Mouse (Mus musculus): ENCODE measurements around the gene Glo1.
A peak's percentile ranks its signal among the peaks of the same experiment; 100 is the strongest.

Gene Glo1

DNA sequence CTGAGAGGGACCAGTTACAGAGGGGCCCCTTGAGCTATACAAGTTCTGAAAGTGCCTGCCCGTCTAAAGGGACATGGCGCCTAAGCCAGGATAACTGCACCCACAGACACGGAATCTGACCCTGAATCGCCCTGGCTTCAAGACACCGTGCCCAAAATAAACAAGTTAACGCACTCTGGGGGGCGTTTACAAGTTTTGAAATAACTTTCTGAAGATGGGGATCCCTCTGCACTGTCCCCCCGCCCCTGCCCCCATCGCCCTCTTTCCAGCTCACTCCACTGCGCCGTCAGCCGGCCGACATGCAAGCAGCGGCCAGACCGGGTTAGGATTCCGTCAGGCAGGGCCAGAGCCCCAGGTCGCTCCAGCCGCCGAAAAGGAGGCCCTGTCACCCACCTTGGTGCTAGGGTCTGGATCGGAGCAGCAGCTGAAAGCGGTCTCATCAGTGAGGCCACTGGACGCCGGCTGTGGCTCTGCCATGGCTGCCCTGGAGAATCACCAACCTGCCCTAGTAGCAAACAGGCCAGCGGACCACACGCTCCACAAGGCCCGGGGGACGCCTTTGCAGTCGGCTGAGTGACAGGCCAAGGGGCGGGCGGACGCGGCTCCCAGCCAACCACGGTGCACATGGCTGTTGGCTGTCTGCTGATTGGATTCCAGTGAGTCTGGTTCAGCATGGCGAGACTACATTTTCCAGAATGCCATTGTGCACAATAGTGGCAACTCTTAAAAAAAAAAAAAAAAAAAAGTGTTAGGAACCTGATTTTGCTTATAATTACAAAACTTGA, 14.4 kb downstream of the Glo1 start:
- peak; percentile 100 for DNase-seq (ENCODE audit: low spot score)

DNA sequence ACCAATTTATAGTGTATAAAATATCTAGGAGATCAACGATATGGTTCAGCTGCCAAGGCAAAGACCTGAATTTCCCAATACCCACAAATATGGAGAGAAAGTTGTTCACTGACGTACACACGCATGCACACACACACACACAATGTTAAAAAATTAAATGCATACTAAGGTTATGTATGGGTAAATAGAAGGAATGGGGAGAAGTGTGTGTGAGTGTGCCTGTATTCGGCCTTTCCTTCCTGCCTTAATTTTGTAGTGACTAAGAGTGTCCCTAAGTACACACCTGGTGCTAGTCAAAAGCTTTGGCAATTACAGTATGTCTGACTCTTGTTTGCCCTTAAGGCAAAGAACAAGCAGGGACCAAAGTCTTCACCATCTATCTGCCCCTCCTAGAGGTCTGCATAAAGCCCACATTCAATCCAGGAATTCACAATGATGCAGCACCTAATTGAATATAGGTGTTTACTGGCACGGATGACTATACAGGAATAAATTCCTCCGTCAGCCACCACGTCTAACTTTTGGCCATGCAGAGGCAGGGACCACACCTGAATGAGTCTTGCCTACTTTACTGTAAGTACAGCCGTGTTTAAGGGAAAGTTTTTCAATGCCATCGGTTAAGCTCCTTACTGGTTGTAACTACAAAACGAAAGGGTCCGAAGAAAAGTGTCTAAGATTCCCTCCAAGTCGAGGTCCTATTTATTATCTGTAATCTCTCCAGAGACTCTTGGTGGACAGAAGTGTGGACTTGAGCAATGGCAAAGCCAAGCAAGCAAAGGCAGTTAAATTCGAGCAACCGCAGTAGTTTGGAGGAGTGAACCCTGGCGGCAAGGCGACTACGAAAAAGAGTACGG, 15.2 kb downstream of the Glo1 start:
- DNase-seq (ENCODE audit: low spot score) = peak; percentile 20

- no peak for DNase-seq (ENCODE audit: low spot score)
Observed at GRCm38 (mm10) chr17:30610739-30611138, 15.9 kb downstream of the Glo1 start.

- no peak for DNase-seq (ENCODE audit: low spot score)
Observed at GRCm38 (mm10) chr17:30609980-30610307, 16.7 kb downstream of the Glo1 start.

DNA sequence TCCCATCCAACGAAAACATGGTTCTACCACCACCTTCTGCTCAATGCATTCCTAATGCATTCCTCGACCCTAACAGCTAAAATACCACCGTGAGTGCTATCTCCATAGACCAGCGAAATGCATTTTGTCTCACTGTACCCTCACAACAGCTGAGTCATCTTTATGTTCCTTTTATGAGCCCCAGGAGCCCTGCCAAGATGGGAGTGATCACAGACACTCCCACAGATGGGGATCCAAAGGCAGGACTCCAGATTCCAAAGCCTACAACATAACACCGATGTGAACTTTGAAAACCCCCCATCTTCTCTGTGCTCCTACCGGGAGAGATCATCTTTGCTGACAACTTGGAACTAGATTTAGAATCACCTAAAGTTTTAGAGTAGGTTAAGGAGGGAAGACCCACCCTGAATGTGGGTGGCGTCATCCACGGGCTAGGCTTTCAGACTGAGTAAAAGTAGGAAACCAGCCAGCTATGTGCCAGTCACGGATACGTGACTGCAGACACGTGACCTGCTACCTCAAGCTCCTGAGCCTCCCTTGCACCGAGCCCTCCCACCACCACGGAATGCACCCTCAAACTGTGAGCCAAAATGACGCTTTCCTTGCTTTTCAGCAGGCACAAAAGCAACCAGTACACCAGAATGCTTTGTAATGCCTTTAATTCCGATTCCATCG, 17.2 kb downstream of the Glo1 start:
- peak; percentile 21 for DNase-seq (ENCODE audit: low spot score)

DNA sequence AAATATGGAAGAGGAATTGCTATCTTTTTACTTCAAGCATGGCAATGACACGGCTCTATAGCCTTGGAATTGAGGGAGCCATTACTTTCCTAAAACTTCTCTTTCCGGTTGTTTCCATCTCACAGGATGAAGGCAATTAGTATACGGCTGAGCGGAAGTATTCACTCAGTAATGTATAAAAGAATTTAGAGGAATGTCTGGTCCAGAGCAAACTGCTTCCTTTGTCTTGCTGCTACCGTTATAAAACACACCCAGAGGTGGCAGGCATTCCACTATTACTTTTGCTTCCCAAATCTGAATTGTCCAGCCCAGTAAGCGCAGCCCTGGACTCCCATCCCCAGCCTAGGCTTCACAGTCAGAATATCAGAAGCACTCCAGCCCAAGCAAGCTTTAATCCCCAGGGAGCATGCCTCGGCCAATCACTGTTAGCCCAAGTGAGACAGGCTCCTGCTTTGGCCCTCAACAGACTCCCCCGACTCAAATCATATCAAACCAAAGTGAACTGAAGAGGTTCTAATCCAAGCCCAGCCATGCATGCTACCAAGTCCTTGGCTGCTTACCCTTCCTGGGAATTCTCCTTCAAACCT, 18.7 kb downstream of the Glo1 start:
- DNase-seq (ENCODE audit: low spot score) = no peak

DNA sequence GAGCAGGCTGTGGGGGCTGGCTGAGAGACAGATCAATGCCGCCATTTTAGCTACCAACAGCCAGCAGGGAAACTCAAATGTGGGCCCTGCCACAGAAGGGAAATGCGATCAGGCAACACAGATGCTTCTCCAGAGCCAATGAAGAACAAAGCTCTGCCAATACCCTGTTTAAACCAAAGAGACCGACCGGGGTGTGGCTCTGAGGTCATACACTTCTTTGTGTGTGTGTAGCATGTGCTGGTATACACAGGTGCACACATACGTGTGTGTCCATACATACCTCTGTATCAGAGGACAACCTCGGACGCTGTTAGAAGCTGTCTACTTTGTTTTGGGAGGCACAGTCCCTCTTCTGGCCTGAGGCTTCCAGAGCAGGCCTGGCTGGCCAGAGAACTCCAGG, 19.3 kb downstream of the Glo1 start:
- no peak for DNase-seq (ENCODE audit: low spot score)

DNA sequence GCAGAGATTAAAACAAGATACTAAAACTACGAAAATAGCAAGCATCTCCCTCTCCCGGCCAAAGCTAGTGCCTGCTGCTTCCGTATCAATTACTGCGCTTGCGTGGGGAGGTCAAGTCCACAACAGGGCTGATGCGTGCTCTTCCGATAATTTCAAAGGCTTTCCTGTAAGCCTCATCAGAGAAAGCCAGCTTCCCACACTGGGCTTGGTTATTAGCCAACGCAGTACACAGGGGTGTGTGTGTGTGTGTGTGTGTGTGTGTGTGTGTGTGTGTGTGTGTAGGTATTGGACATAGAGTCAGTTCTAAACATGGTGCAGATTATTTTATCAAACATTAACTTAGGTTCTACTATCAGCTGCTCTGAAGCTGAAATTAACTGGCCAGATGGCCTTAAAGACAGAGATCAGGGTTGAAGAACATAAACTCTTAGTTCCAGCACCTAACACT, 20.0 kb downstream of the Glo1 start:
- DNase-seq (ENCODE audit: low spot score) = no peak

DNA sequence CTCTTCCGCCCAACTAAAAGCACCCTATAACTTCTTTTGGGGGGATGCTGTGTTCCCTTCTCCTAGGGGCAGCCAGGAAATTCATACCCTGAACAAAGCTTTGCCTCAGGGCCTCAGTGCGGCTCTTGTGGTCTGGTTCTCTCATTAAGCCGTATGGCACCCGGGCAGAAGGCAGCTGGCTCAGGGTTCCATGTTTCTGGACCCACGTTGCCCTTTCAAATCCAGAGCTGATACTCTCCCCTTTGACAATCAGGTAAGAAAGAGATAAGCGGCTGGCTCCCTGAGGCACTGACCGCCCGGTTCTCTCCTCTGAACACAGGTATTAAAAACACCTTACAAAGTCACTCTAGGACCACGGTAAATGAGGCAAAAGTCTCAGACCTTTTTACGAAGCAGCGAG, 20.5 kb downstream of the Glo1 start:
- DNase-seq (ENCODE audit: low spot score) = no peak

DNA sequence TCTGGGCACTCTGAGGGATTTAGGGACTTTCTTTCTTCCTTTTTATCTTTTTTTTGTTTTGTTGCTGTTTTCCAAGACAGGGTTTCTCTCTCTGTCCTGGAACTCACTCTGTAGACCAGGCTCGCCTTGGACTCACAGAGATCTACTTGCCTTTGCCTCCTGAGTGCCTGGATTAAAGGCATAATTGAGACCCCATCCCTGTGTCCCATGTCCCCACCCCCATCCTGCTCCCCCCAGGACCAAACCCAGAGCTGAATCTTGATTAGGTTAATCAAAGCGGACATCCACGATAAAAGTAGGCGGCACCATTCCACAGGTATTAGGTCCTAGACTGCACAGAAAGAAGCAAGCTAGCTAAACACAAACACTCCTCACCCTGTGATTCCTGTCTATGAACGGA, 21.7 kb downstream of the Glo1 start:
- no peak for DNase-seq (ENCODE audit: low spot score)

GRCm38 (mm10) chr17:30604296-30604695, 22.4 kb downstream of the Glo1 start:
- no peak for DNase-seq (ENCODE audit: low spot score)

DNA sequence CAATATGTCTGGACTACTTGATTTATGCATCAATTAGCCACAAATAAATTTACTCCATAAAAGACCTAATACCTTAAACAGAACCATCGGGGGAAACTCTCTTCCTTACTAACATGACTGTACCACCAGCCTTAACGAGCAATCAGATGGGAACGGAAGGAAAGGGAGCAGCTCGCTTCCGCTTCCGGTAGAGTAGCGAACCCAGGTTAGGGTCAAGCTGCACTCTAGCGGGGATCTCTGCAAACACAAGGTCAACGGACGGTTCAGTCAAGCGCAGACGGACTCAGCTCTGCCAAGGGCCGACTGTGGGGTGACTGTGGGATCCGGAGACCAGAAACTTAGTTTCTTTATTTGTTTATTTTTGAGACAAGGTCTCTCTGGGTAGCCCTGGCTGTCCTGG, 24.5 kb downstream of the Glo1 start:
- DNase-seq (ENCODE audit: low spot score) = no peak

- no peak for DNase-seq (ENCODE audit: low spot score)
Observed at GRCm38 (mm10) chr17:30598300-30598699, 28.4 kb downstream of the Glo1 start.

DNA sequence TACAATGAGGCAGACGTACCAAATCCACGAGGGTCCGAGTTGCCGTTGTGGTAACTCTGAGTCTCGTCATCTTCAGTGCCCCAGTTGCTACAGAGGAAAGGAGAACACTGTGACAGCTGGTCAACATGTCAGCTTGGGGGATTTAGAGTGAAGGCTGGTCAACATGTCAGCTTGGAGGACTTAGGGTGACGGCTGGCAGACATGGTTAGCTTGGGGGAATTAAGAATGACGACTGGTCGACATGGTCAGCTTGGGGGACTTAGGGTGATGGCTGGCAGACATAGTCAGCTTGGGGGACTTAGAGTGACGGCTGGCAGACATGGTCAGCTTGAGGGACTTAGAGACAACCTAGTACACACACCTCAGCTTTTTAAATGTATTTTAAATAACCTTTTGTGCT, 28.9 kb downstream of the Glo1 start:
- no peak for DNase-seq (ENCODE audit: low spot score)

DNA sequence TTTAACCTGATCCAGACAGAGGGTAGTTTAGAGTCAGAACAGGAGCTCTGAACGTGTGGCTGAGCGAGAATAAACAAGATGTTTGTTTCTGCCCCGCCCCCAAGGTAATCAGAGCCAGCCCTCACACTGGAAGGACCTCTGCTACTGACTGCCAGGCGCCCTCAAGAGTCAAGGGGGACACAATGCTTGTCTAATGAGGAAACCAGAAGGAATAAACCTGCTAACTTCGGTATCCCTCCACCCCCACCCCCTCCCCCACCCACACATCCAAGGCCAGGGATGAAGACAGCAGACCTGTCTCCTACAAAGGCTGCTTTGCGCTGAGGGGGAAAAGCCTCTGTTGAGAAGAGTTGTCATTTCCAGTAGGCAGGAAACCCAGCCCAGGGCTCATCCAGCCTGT, 31.8 kb downstream of the Glo1 start:
- DNase-seq (ENCODE audit: low spot score) = no peak

- DNase-seq (ENCODE audit: low spot score) = no peak
Observed at GRCm38 (mm10) chr17:30594407-30594806, 32.3 kb downstream of the Glo1 start.

DNA sequence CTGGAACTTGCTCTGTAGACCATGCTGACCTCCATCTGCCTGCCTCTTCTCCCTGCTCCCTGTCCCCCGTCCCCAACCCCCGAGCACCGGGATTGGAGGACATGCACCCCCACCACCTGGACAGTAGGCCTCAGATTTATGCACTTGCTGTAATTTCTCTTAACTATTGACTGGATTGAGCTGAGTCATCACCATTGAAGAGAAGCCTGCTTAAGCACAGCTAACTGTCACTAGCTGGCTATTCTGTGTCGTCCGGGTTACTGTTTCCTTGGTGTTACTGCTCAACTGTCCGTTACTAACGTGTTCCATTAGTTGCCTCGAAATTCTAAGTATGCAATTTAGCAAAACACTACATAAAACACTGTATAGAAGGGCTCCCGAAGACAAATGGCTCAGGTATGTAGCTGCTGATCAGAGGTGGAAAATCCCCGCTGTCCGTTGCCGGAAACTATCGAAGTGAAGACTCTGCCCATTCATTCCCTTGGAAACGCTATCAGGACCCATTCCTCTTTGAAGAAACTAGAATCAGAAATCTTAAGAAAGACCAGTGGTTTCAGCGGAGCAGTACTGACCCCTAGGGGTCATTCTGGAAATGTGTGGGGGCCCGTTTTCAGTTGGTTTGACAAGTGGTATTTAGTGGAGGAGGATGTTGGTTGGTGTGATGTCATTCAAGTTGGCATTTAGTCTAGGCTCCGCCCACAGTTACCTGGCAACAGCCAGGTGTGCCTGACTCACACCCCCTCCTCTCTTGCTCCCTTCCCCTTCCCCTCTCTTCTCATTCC, 36.1 kb downstream of the Glo1 start:
- DNase-seq (ENCODE audit: low spot score) = peak; percentile 52

DNA sequence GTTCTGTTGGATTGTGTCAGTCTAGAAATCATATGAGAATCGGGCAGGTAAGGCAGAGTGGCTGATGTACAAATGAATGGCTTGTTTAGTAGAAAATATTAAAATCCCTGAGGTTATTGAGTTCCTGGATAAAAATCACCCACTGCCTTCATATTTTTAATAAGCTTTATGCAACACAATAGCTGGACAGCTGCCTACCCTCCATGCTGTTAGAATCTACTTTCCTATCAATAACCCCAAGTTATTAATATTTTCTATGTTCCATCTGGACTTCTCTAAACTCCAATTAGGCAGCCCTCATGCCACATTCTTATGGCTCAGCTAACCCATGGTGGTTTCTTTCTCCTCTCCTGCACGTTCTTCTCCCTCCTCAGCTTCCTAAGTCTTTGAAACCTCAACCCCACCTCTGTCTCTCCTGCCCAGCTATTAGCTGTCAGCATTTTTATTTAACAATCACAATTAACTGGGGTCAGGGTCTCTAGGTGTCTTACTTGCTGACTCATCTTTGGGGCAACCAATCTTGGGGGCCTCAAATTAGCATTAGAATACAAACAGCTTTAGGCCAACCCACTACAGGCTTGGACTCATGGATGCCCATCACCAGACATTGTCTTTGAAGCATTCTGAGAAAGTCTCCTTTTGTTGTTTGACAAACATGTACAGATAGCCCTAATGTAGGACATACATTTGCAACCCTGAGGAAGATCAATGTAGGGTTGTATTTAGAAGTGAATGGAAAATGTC, 43.2 kb downstream of the Glo1 start:
- no peak for DNase-seq (ENCODE audit: low spot score)

GRCm38 (mm10) chr17:30582313-30582712, 44.4 kb downstream of the Glo1 start:
- no peak for DNase-seq (ENCODE audit: low spot score)

GRCm38 (mm10) chr17:30581201-30581600, 45.5 kb downstream of the Glo1 start:
- DNase-seq (ENCODE audit: low spot score) = no peak

DNA sequence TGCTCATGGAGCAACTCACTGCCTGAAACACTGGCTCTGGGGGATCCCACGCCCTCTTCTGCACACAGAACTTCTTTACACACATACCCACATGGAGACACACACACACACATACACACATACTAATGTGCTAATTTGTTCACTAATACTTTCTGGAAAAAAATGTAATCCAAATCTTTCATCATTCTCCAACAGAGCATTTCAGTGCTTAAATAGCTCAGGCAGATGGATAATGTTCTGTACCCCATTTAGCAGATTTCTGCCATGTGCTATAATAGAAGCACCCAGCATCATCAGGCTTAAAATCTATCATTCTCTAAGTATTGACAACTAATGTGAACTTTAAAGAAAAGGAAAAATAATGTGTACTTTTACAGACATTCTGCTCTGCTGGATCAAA, 45.9 kb downstream of the Glo1 start:
- no peak for DNase-seq (ENCODE audit: low spot score)

Data from ovary, postnatal 14 days (tissue).